Mouse (Mus musculus): Measurements from ENCODE around the gene Gpr146.

- no peak for TF ChIP-seq CTCF (IDR thresholded peaks at IDR 0.05; ENCODE audit: low read depth, low read length)
- TF ChIP-seq POLR2A (IDR thresholded peaks at IDR 0.05; ENCODE audit: borderline replicate concordance, low read depth, low read length) = no peak
Observed at GRCm38 (mm10) chr5:139405478-139405877, 28.0 kb downstream of the Gpr146 start.

Data from bone marrow macrophage, adult 2 months (primary cell).